Mouse (Mus musculus) right cerebral cortex, adult 18-20 months (tissue): ENCODE results near the gene Dqx1.

Source experiments
- DNase-seq: peaks from one replicate; pipeline ENCODE4 v3.0.0; 2022; ENCODE audit warnings: mixed read lengths

Dqx1 gene

GRCm38 (mm10) chr6:83033249-83034185 is 24.1 kb upstream of the Dqx1 start, which contains the start of the genes Dok1 and Loxl3:
Gene Dok1, minus strand, starts transcription at chr6:83033471.
Gene Loxl3, plus strand, starts transcription at chr6:83034173.
- peak; percentile 30 for DNase-seq

- DNase-seq, result no peak
Observed at GRCm38 (mm10) chr6:83034463-83035055, 23.1 kb upstream of the Dqx1 start.

- no peak for DNase-seq
Observed at GRCm38 (mm10) chr6:83037188-83037587, 20.5 kb upstream of the Dqx1 start.

- peak; percentile 87 for DNase-seq
Observed at GRCm38 (mm10) chr6:83038496-83039012, 19.1 kb upstream of the Dqx1 start.

GRCm38 (mm10) chr6:83040601-83041000 is 17.0 kb upstream of the Dqx1 start:
- DNase-seq, result no peak

- DNase-seq, result no peak
Observed at GRCm38 (mm10) chr6:83043561-83043960, 14.1 kb upstream of the Dqx1 start.

GRCm38 (mm10) chr6:83043993-83044392 is 13.7 kb upstream of the Dqx1 start:
- no peak for DNase-seq

GRCm38 (mm10) chr6:83044742-83045141 is 12.9 kb upstream of the Dqx1 start:
- DNase-seq, result no peak

GRCm38 (mm10) chr6:83049367-83049766 is 8.3 kb upstream of the Dqx1 start:
- DNase-seq, result no peak

GRCm38 (mm10) chr6:83053136-83053960 is 4.3 kb upstream of the Dqx1 start:
- peak; percentile 46 for DNase-seq

GRCm38 (mm10) chr6:83054074-83054851 is 3.4 kb upstream of the Dqx1 start, which contains the start of gene Aup1:
Gene Aup1, plus strand, starts transcription at chr6:83054521.
- DNase-seq, result peak; percentile 99

- DNase-seq, result no peak
Observed at GRCm38 (mm10) chr6:83054871-83055431, 2.7 kb upstream of the Dqx1 start, which contains the start of gene Htra2. Gene Htra2, minus strand, starts transcription at chr6:83055273.

GRCm38 (mm10) chr6:83058725-83059124 is 1.1 kb downstream of the Dqx1 start:
- no peak for DNase-seq

- DNase-seq, result no peak
Observed at GRCm38 (mm10) chr6:83065995-83066394, 8.4 kb downstream of the Dqx1 start.

GRCm38 (mm10) chr6:83066441-83066840 is 8.8 kb downstream of the Dqx1 start:
- no peak for DNase-seq

GRCm38 (mm10) chr6:83068221-83068620 is 10.6 kb downstream of the Dqx1 start:
- no peak for DNase-seq

- no peak for DNase-seq
Observed at GRCm38 (mm10) chr6:83068706-83069487, 11.3 kb downstream of the Dqx1 start.

GRCm38 (mm10) chr6:83069488-83070246 is 12.0 kb downstream of the Dqx1 start:
- DNase-seq, result no peak

GRCm38 (mm10) chr6:83070247-83070310 is 12.4 kb downstream of the Dqx1 start, which contains the start of gene Tlx2:
Gene Tlx2, minus strand, starts transcription at chr6:83070293.
- no peak for DNase-seq
